Mouse (Mus musculus) lung, adult 2 months (tissue): ENCODE measurements at regions not wholly inside any gene's neighbourhood (a gene's known extent, or its start where the extent isn't known, plus 50 kb on each side); places are given as distances from the start of the nearest gene placed in this dataset.

Experiments
- CTCF ChIP-seq: fragments of 200-500 bp; IDR thresholded peaks from 2 replicates; pipeline ENCODE4 v1.5.1; 2011; ENCODE audit warnings: mild to moderate bottlenecking, low read length, control low read depth; ENCODE audit not compliant: insufficient read depth
- POLR2A ChIP-seq: fragments of 200-500 bp; IDR thresholded peaks from 2 replicates; pipeline ENCODE4 v1.6.1; 2011; ENCODE audit warnings: low read depth, mild to moderate bottlenecking, control low read depth, low read length, borderline replicate concordance; ENCODE audit errors: extremely low read depth

DNA sequence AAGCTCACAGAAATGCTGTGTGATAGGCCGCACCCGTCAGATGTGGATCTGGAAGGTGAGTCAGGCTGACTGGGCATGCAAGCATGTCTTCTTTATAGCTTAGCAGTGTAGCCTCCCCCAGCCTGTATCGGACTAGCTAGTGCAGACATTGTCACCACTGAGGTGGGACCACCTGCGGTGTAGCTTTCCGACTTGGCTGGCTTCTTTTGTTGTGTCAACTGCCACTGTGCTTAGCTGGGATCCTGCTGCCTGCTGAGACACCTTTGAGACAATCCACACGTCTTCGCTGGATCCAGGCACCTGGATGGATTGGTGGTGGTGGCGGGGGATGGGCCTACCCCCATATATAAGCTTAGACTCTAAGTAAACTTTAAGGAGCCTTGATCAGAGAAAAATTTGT, 177.7 kb upstream of the Unc93a2 start:
- no peak for TF ChIP-seq CTCF
- TF ChIP-seq POLR2A = no peak
